Mouse (Mus musculus): ENCODE measurements around the gene Tigar. TPM values are rescaled to one million over a fixed set of nuclear protein-coding genes. Genes with fewer than 3 reads are reported as not detected.

Gene Tigar
- total and polyA plus RNA-seq, 3 experiments = 3.2 to 5.6 TPM; not detected in 1

DNA sequence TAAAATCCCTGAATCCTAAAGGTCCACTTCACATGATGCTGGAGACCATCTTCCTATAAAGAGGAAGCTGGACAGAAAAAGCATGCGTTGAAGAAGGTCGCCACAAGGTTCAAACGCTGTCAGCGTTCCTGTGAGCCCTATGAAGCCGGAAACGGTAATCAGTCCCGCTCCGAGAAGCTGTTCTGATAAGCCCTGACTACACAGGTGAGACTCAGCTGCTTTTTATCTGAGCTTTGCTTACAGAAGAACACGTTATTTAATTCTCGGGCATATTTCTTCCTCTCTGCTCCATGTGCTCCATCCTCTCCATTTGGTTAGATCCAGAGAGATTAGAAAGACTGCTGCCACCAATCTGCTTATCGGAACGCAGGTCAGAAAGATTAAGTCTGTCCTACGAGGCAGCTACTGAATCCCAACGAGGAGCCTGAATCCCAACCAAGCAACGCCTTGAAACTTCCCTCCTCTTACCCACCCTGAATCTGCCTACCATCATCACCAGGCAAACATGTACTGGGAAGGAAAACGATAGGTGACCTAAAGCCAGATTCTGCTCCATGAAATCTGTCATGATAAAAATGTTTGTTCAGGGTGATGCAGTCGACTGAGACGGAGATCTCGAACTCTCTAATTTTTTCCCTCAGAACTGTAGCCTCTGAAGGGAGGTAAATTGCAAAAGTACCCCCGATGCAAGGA lies 843 bp downstream of the Tigar start:
- no peak overlapping the region for H3K9ac ChIP-seq (ENCODE audit: control insufficient read depth, low read depth, low read length, poor library complexity, severe bottlenecking)
- no peak overlapping the region for H3K27ac ChIP-seq (ENCODE audit: control insufficient read depth, low read depth, low read length)
- H3K4me3 ChIP-seq (ENCODE audit: control insufficient read depth in 1 of 2, insufficient read depth in 1 of 2, low read depth in 2 of 2, low read length in 2 of 2) = peak overlapping the region; percentile 49 to 62; a peak in 2 of 4 replicates
- DNase-seq (ENCODE audit: low read depth, low spot score) = peak; percentile 34
- H3K9me3 ChIP-seq (replicated peaks; ENCODE audit: insufficient read depth, low read length) = no peaks in the 10 kb centered on the region
- no peaks in the 10 kb centered on the region for H3K79me2 ChIP-seq (ENCODE audit: control insufficient read depth, insufficient read depth, low read length, poor library complexity)
- peaks cover 0 to 7% of the 10 kb centered on the region in 2 experiments; a peak in 2 of 4 replicates for H3K4me1 ChIP-seq (ENCODE audit: control insufficient read depth in 1 of 2, insufficient read depth in 2 of 2, low read length in 2 of 2)
- TF ChIP-seq USF1 (IDR thresholded peaks at IDR 0.05; ENCODE audit: low read depth, low read length) (no peak), ETS1 (IDR thresholded peaks at IDR 0.05; ENCODE audit: low read depth, low read length) (peak; percentile 69), GATA1 (IDR thresholded peaks at IDR 0.05; ENCODE audit: low read depth, low read length) (0 out of 2 replicates have a peak, but pooled peaks have one; percentile 16), MAX (IDR thresholded peaks at IDR 0.05; ENCODE audit: low read length) (no peak)
- no peaks in the 10 kb centered on the region for H3K27me3 ChIP-seq (ENCODE audit: control insufficient read depth in 1 of 2, insufficient read depth in 2 of 2, low read length in 2 of 2)
- no peaks in the 10 kb centered on the region for H3K36me3 ChIP-seq (ENCODE audit: control insufficient read depth in 1 of 2, insufficient read depth in 2 of 2, low read length in 2 of 2)

DNA sequence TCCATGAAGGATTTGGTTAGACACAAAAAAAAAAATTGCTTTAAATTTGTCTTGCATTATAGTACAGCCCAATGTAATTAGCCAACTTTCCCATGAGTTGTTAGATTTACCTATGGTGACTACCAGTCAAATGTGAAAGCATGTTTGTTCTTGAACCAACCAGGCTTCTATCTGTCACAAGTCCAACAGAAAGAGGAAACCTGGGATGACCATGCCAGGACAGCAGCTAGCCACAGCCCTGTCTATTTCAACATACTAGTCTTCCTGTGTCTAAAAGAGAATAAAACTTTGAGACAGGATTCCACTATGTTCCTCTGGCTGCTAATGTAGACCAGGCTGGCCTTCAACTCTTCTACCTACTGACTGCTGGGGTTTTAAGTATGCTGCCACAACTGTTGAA lies 1.9 kb downstream of the Tigar start:
- Histone ChIP-seq H3K9me3 (replicated peaks; ENCODE audit: insufficient read depth, low read length) (no peaks in the 10 kb centered on the region), H3K4me3 (ENCODE audit: control insufficient read depth in 1 of 2, insufficient read depth in 1 of 2, low read depth in 2 of 2, low read length in 2 of 2) (no peak overlapping the region)
- no peak for DNase-seq (ENCODE audit: low read depth, low spot score)

DNA sequence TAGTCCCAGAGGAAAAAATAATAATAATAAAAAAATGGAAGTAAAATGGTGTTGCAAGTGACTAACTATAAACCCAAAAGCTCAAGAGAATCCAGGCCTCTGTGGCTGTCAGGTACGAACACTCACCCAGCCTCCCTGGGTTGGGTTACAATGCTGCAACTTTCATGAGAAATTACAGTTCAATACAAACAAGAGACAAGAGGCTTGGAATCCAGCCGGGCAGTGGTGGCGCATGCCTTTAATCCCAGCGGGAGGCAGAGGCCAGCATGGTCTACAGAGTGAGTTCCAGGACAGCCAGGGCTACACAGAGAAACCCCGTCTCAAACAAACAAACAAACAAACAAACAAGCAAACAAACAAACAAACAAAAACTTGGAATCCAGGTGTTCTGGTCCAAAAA lies 2.6 kb downstream of the Tigar start:
- H3K27ac ChIP-seq (ENCODE audit: control insufficient read depth, low read depth, low read length) = no peak overlapping the region
- peaks cover 0 to 7% of the 10 kb centered on the region in 2 experiments; a peak in 2 of 4 replicates for H3K4me1 ChIP-seq (ENCODE audit: control insufficient read depth in 1 of 2, insufficient read depth in 2 of 2, low read length in 2 of 2)
- no peaks in the 10 kb centered on the region for H3K9me3 ChIP-seq (replicated peaks; ENCODE audit: insufficient read depth, low read length)
- no peaks in the 10 kb centered on the region for H3K36me3 ChIP-seq (ENCODE audit: control insufficient read depth in 1 of 2, insufficient read depth in 2 of 2, low read length in 2 of 2)
- no peak overlapping the region for H3K9ac ChIP-seq (ENCODE audit: control insufficient read depth, low read depth, low read length, poor library complexity, severe bottlenecking)
- DNase-seq (ENCODE audit: low read depth, low spot score) = no peak
- no peak overlapping the region for H3K4me3 ChIP-seq (ENCODE audit: control insufficient read depth in 1 of 2, insufficient read depth in 1 of 2, low read depth in 2 of 2, low read length in 2 of 2)
- H3K79me2 ChIP-seq (ENCODE audit: control insufficient read depth, insufficient read depth, low read length, poor library complexity) = no peaks in the 10 kb centered on the region
- no peaks in the 10 kb centered on the region for H3K27me3 ChIP-seq (ENCODE audit: control insufficient read depth in 1 of 2, insufficient read depth in 2 of 2, low read length in 2 of 2)
- TF ChIP-seq POLR2A (IDR thresholded peaks at IDR 0.05; ENCODE audit: control insufficient read depth in 1 of 2, insufficient read depth in 1 of 2, low read depth in 1 of 2, low read length in 2 of 2, poor library complexity in 1 of 2) = no peak
- TF ChIP-seq E2F4 (IDR thresholded peaks at IDR 0.05; ENCODE audit: borderline replicate concordance, low read depth, low read length) = no peak
- TF ChIP-seq CTCF (IDR thresholded peaks at IDR 0.05 in 2 of 3, conservative IDR thresholded peaks at IDR 0.05 in 1 of 3; ENCODE audit: control insufficient read depth in 1 of 3, insufficient read depth in 1 of 3, low read depth in 2 of 3, low read length in 3 of 3, poor library complexity in 1 of 3, severe bottlenecking in 1 of 3) = no peak
- no peak for TF ChIP-seq TAL1 (IDR thresholded peaks at IDR 0.05; ENCODE audit: low read length)
- no peak for TF ChIP-seq MAZ (IDR thresholded peaks at IDR 0.05; ENCODE audit: low read depth, low read length)
- no peak for TF ChIP-seq BHLHE40 (IDR thresholded peaks at IDR 0.05; ENCODE audit: borderline replicate concordance, low read depth, low read length)
- TF ChIP-seq RAD21 (IDR thresholded peaks at IDR 0.05; ENCODE audit: low read depth, low read length) = no peak
- TF ChIP-seq RCOR1 (IDR thresholded peaks at IDR 0.05; ENCODE audit: low read depth, low read length) = no peak
- TF ChIP-seq MAX (IDR thresholded peaks at IDR 0.05; ENCODE audit: low read length) = no peak
- TF ChIP-seq SIN3A (IDR thresholded peaks at IDR 0.05; ENCODE audit: low read length) = no peak
- no peak for TF ChIP-seq EP300 (IDR thresholded peaks at IDR 0.05; ENCODE audit: low read depth in 1 of 2, low read length in 2 of 2)
- no peak for TF ChIP-seq KAT2A (conservative IDR thresholded peaks at IDR 0.05; ENCODE audit: low read depth, low read length)
- TF ChIP-seq USF2 (IDR thresholded peaks at IDR 0.05; ENCODE audit: borderline replicate concordance in 1 of 2, insufficient read depth in 1 of 2, low read depth in 1 of 2, low read length in 2 of 2) = no peak
- no peak for TF ChIP-seq TCF12 (IDR thresholded peaks at IDR 0.05; ENCODE audit: low read depth, low read length)
- no peak for TF ChIP-seq NRF1 (IDR thresholded peaks at IDR 0.05; ENCODE audit: insufficient read depth, low read depth, low read length, poor library complexity, severe bottlenecking)

More for the DNA sequence above, 1.9 kb downstream of the Tigar start:
- H3K27me3 ChIP-seq (ENCODE audit: control insufficient read depth in 1 of 2, insufficient read depth in 2 of 2, low read length in 2 of 2) = no peaks in the 10 kb centered on the region
- H3K27ac ChIP-seq (ENCODE audit: control insufficient read depth, low read depth, low read length) = no peak overlapping the region
- H3K4me1 ChIP-seq (ENCODE audit: control insufficient read depth in 1 of 2, insufficient read depth in 2 of 2, low read length in 2 of 2) = peaks cover 0 to 7% of the 10 kb centered on the region in 2 experiments; a peak in 2 of 4 replicates
- H3K9ac ChIP-seq (ENCODE audit: control insufficient read depth, low read depth, low read length, poor library complexity, severe bottlenecking) = no peak overlapping the region
- TF ChIP-seq POLR2AphosphoS2 (IDR thresholded peaks at IDR 0.05; ENCODE audit: low read length) = no peak
- no peak for TF ChIP-seq MYC (IDR thresholded peaks at IDR 0.05; ENCODE audit: low read depth, low read length)
- TF ChIP-seq SIN3A (IDR thresholded peaks at IDR 0.05; ENCODE audit: low read length) = no peak
- no peak for TF ChIP-seq GABPA (IDR thresholded peaks at IDR 0.05; ENCODE audit: low read depth, low read length)
- TF ChIP-seq RAD21 (IDR thresholded peaks at IDR 0.05; ENCODE audit: low read depth, low read length) = no peak
- no peak for TF ChIP-seq NRF1 (IDR thresholded peaks at IDR 0.05; ENCODE audit: insufficient read depth, low read depth, low read length, poor library complexity, severe bottlenecking)
- TF ChIP-seq CTCF (IDR thresholded peaks at IDR 0.05 in 2 of 3, conservative IDR thresholded peaks at IDR 0.05 in 1 of 3; ENCODE audit: control insufficient read depth in 1 of 3, insufficient read depth in 1 of 3, low read depth in 2 of 3, low read length in 3 of 3, poor library complexity in 1 of 3, severe bottlenecking in 1 of 3) = no peak
- no peak for TF ChIP-seq CHD1 (IDR thresholded peaks at IDR 0.05; ENCODE audit: low read depth, low read length)
- no peak for TF ChIP-seq UBTF (IDR thresholded peaks at IDR 0.05; ENCODE audit: borderline replicate concordance, insufficient read depth, low read depth, low read length)
- no peak for TF ChIP-seq ETS1 (IDR thresholded peaks at IDR 0.05; ENCODE audit: low read depth, low read length)
- no peak for TF ChIP-seq TAL1 (IDR thresholded peaks at IDR 0.05; ENCODE audit: low read length)
- TF ChIP-seq POLR2AphosphoS5 (IDR thresholded peaks at IDR 0.05; ENCODE audit: borderline replicate concordance, low read depth, low read length) = no peak
- TF ChIP-seq JUND (IDR thresholded peaks at IDR 0.05; ENCODE audit: low read depth, low read length) = no peak
- no peak for TF ChIP-seq MXI1 (IDR thresholded peaks at IDR 0.05; ENCODE audit: low read depth, low read length)
- TF ChIP-seq TBP (IDR thresholded peaks at IDR 0.05; ENCODE audit: low read depth, low read length) = no peak
- no peak for TF ChIP-seq GATA1 (IDR thresholded peaks at IDR 0.05; ENCODE audit: low read depth, low read length)
- no peak for TF ChIP-seq E2F4 (IDR thresholded peaks at IDR 0.05; ENCODE audit: borderline replicate concordance, low read depth, low read length)
- TF ChIP-seq SMC3 (IDR thresholded peaks at IDR 0.05; ENCODE audit: low read depth, low read length) = no peak
- no peak for TF ChIP-seq USF1 (IDR thresholded peaks at IDR 0.05; ENCODE audit: low read depth, low read length)
- no peak for TF ChIP-seq MYB (IDR thresholded peaks at IDR 0.05; ENCODE audit: low read depth, low read length)
- no peaks in the 10 kb centered on the region for H3K79me2 ChIP-seq (ENCODE audit: control insufficient read depth, insufficient read depth, low read length, poor library complexity)
- H3K36me3 ChIP-seq (ENCODE audit: control insufficient read depth in 1 of 2, insufficient read depth in 2 of 2, low read length in 2 of 2) = no peaks in the 10 kb centered on the region
